Mouse (Mus musculus) brown adipose tissue, adult 24 weeks (tissue): ENCODE data around the gene Strap. TPM values are rescaled to one million over a fixed set of nuclear protein-coding genes. Genes with fewer than 3 reads are reported as not detected.

ENCODE experiments used
- H3K27ac ChIP-seq: fragments of 200-500 bp; replicated peaks from 2 replicates; pipeline ENCODE4 v1.5.1; 2012; ENCODE audit warnings: low read depth, mild to moderate bottlenecking, low read length
- H3K4me1 ChIP-seq: fragments of 200-500 bp; 2 replicates; pipeline ENCODE4 v1.6.1; 2012; ENCODE audit warnings: low read length, mixed read lengths; ENCODE audit not compliant: control insufficient read depth, insufficient read depth, insufficient read length
- H3K4me3 ChIP-seq: fragments of 200-500 bp; 2 replicates; pipeline ENCODE4 v1.5.1; 2012; ENCODE audit warnings: low read depth, mild to moderate bottlenecking, low read length, moderate library complexity; ENCODE audit not compliant: insufficient read depth
- polyA plus RNA-seq: library from polyadenylated mRNA; stranded (reverse); fragments of >200 nt; gene quantifications from 2 replicates; pipeline ENCODE4 v1.2.4, GENCODE M21; 2012; ENCODE audit not compliant: missing spikeins, insufficient read depth, insufficient read length

Strap gene
- polyA plus RNA-seq, 1 experiment, result 69.9 TPM

DNA sequence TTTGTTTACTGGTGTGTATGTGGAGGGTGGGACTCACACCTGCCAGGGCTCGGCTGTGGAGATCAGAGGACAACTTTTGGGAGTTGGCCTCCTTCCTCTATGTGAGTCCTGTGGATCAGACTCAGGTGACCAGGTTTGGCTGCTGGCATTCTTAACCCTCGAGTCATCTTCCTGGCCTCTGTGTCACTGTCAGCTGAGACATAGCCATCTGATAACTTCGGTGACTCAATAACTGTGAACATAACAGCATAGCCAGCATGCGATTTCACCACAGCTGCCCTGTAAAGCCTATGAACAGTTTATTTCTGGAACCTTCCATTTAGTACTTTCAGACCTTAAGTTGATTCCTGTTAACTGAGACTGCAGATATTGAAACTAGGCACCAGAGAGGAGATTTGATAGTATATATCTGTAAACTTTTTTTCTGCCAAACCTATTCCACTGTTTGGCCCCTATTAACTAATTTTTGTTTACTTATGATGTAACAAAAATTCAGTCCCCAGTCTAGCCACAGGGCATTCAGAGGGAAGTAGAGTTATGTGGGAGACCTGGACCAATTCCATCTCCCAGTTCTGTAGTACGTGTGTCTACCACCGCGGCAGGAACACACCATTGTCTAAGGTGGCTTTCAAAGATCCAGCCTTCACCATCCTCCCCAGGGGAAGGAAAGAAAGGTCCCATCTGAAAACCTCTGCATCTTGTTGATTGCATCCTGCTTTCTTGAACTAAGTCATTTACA lies 49.2 kb downstream of the Strap start:
- no peaks in the 10 kb centered on the region for H3K4me1 ChIP-seq
- H3K27ac ChIP-seq, result no peak overlapping the region
- no peak overlapping the region for H3K4me3 ChIP-seq

DNA sequence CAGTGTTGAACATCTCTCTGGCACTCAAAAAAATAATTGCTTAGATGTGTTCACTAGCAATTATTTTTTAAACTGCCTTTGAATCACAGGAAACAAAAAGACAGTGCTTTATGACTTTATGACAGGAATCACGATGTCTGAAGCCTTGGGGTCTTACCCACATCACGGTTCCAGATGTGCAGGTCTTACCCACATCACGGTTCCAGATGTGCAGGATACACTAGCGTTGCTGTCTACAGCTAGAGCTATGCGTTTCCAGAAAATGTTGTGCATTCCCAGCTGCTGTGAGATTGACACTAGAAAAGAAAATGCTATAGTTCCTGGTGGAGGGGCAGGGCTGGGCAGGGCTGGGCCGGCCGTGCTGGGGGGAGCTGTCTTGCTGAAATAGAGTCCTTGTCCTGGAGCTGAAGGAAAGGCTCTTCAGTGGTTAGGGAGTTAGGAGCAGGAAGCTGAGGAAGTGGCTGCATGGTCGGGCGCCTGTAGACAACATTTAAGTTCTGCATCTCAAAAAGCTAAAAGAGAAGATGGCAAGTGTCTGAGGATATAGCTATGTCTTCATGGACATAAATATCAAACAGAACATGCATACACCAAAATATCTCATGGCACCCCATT lies 54.2 kb downstream of the Strap start:
- no peak overlapping the region for H3K4me3 ChIP-seq
- H3K4me1 ChIP-seq, result no peaks in the 10 kb centered on the region
- no peak overlapping the region for H3K27ac ChIP-seq

DNA sequence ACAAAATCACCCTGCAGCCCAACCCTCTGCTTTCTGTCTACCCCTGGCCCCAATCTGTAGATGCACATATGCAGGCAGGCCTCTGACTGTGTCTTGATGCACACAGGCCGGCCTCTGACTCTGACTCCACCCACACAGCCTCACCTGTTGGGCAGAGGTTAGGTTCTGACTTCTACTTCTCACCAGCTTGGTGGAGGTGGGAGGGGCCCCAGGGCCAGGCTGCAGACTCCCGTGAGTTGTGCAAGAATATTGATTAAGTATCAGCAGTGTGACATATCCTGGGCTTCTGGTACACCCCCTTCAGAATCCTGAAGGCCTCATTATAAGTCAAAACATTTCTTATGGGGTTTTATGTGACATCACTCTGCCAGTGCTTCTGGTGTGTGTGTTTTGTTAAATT lies 54.8 kb downstream of the Strap start:
- H3K27ac ChIP-seq, result no peak overlapping the region
- no peaks in the 10 kb centered on the region for H3K4me1 ChIP-seq

DNA sequence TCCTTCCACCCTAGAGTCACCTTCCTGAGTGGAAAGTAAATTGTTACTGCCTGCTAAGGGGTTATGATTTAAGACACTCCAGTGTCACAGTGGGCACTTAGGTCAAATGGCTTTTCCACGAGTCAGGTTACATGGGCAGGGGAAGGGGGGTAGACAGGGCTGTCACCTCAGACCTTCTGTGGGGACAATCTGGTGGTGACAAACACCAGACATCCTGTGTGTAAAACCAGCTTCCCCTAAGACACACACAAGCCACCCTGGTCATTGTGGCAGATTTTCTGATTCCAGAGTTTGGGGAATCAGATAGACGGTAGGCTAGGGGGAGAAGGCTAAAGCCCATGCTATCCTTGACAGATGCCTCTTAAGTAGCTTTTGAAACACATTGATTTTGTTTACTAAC lies 60.6 kb downstream of the Strap start:
- no peak overlapping the region for H3K4me3 ChIP-seq
- no peak overlapping the region for H3K27ac ChIP-seq
- H3K4me1 ChIP-seq, result no peaks in the 10 kb centered on the region

More for the DNA sequence above, 54.8 kb downstream of the Strap start:
- H3K4me3 ChIP-seq, result no peak overlapping the region

DNA sequence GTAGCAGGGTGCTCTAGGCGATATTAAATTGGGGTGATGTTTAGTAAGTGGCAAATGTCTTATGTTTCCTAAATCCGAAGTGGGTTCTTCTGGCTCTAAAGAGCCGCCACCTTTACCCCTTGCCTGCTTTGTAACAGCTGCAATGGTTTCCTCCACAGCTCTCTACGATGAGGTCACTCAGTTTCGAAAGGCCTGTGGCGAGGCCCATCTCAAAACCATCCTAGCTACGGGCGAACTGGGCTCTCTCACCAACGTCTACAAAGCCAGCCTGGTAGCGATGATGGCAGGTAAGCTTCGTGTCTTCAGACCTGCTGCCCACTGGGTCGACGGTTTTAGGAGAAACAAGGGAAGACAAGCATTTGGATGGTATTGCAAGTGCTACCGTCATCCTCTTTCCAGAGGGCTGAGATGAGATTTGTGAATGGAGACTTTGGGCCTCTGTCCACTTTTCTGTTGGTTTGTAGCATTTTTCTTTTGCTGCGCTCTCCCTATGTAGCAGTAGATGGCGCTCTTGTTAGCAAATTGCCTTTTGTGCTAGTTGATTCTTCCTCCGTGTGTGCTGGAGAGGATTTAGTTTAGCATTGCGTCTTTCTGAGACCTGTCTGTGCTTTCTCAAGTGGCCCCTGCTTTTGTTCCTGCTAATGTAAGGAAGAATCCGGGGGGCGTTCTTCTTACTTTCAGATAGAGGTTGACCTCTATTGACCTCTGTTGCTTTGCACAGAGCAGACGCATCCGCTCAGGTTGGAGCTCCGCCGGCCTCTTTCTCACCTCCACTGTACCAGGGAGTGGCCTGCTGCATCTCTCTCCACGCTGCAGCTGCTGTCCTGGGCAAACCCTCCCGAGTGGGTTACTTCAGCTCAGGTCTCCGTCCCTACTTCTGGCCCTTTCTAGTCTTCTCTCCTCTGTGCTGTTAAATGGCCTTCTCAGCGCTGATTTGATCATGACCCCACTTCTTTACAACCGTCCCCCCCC lies 62.0 kb downstream of the Strap start:
- Histone ChIP-seq H3K4me3 (no peak overlapping the region), H3K4me1 (no peaks in the 10 kb centered on the region), H3K27ac (no peak overlapping the region)

DNA sequence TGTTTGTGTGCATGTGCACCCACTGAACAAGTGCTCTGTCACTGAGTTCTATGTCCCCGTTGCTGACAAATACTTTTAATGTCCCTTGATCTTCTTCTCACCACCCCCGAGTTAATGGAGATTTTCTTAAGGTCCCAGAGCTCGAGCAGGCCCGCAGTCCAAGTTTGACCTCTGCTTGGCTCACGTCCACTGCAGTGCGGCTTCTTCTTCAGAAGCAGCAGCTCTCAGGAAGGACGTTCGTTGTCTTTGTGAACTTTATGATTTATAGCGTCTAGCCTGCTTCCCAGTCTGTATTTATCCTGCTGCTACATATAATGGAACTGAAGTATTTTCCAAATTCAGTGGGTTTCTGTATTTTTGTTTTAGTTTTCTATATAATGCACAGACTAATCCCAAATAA lies 64.4 kb downstream of the Strap start:
- Histone ChIP-seq H3K4me1 (no peaks in the 10 kb centered on the region), H3K4me3 (no peak overlapping the region), H3K27ac (no peak overlapping the region)

Other genes with a start within 250 kb of the Strap start
- gene Eps8, start 80.2 kb upstream of the Strap start, polyA plus RNA-seq, result 6.2 and 7.0 TPM in 2 replicates
- gene Dera, start 19.5 kb downstream of the Strap start, polyA plus RNA-seq, result 18.9 and 26.8 TPM in 2 replicates